Mouse (Mus musculus): ENCODE results near the gene Rgs8.

Rgs8 gene

DNA sequence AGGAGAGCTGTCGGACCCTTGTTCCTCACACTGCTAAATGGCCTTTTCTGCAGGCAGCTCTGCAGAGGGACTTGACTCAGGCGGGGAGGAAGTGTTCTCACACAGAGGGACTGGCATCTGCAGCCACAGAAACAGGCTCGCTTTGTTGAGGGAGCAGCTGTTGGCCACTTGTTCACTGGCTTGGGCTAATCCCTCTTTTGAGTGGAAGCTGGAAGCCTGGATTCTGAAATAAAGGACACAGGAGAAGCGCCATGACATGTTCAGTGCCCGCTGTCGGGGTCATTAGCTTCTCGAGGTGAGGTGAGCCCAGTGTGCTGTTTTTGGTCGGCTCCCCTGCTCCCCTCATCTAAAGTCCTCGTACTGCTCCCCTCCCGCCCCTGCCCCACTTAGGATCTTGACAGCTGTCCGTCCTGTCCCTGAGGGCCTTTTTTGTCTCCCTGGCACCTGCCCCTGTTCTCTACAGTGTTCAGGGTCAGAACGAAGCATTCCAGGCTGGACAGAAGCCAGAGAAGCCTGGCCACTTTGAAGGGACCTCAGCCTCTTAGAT is 50.7 kb downstream of the Rgs8 start:
- in situ Hi-C loops (cut with MboI, MseI): loop anchor here (10.0 kb wide), 1 partner anchor 399 kb away; no protein-coding TSS in a partner anchor

DNA sequence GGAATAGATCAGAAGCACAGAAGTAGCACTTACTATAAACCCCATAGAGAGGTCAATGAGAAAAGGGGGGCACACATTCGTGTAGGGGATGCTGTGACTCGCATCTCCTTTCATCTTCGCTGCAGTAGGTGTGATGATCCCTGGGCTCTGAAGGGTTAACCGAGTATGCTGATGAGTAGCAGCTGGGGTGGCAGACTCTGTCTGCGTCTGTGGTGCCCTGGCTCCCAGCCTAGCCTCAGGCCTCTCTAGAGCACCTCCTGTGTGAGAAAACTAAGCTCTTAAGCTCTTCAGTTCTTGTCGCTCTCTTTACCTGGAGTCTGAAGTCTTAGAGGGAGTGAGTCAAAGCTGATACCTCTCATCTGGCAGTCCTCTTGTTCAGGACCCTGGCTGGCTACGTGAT is 51.3 kb downstream of the Rgs8 start:
- in situ Hi-C loops (cut with MboI, MseI): loop anchor here (10.0 kb wide), 1 partner anchor 399 kb away; no protein-coding TSS in a partner anchor

DNA sequence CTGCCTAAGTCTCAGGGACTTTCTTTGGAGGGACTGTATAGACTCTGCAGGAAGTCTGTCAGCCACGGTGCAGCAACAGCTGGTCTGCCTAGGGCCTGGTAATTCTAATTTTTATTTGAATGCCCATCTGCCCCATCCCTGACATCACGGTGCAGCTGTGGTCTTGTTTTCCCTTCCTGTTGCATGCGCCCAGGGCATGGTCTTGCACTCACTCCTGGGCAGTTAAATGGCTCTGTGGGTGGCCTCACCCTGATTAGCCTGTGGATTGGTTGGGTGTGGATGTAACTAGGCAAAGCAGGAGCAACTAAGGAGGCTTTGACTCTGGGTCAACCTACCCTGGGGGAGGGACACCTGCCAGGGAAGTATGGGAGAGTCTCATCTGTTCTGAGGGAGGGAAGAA is 52.2 kb downstream of the Rgs8 start:
- in situ Hi-C loops (cut with MboI, MseI): loop anchor here (10.0 kb wide), 1 partner anchor 400 kb away; no protein-coding TSS in a partner anchor

DNA sequence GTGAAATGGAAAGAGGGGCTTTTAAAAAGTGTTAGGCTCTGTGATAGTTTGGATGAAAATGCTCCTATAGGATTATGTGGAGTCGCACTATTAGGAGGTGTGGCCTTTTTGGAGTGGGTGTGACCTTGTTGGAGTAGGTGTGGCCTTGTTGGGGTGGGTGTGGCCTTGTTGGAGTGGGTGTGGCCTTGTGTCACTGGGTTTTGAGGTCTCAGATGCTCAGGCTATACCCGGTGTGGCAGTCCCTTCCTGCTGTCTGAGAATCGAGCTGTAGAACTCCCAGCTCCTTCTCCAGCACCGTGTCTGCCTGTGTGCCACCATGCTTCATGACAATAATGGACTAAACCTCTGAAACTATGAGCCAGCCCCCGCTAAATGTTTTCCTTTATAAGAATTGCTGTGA is 55.8 kb downstream of the Rgs8 start:
- in situ Hi-C loops (cut with MboI, MseI): loop anchor here (10.0 kb wide), 1 partner anchor 404 kb away; no protein-coding TSS in a partner anchor

DNA sequence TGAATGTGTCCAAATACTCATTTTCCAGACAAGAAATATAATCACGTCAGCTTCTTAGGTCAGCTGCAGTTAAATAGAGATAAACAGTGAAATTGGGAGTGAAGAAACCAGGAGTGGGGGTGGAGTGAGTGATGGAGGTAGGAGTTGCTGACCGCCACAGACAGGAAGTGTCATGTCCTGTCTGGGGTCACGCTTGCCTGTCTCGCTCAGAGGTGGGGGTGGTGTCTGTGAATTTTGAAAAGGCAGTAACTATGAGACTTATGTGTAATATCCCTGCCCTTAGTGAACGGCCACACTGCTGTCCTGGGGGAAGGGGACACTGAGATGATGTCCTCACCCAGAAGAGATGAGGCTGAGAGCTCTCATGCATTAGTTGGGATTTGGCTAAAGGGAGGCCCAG is 56.6 kb downstream of the Rgs8 start:
- in situ Hi-C loops (cut with MboI, MseI): loop anchor here (10.0 kb wide), 1 partner anchor 405 kb away; no protein-coding TSS in a partner anchor

DNA sequence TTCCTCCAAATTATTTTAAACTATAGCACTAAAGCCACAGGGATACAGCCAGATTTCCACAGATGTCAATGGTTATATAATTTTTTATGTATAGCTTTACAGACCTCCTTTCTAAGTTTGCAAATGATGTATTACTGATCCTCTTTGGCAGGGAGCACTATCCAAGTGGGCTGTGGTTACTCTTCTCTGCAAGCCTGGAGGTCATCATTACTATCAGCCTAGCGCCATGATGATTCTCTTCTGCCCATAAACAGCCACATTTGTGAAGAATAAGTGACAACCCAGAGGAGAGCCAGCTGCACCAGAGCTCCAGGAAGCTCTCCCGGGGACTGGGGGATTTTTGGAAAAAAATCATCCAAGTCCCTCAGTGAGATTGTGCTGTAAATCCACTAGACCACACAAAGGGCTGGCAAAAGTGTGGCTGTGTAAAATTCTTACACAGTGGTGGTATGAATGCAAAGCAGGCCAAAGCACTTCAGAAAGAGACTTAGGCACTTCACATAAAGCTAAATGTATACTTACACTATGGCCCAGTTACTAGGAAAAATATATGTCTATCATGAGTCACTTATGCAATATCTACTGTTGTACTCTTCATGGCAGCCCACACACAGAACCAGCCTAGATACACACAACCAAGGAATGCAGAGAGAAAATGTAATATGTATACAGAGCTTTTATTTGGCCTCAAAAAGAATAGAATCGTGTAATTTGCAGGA is 58.9 kb downstream of the Rgs8 start:
- in situ Hi-C loops (cut with MboI, MseI): no loop called here

DNA sequence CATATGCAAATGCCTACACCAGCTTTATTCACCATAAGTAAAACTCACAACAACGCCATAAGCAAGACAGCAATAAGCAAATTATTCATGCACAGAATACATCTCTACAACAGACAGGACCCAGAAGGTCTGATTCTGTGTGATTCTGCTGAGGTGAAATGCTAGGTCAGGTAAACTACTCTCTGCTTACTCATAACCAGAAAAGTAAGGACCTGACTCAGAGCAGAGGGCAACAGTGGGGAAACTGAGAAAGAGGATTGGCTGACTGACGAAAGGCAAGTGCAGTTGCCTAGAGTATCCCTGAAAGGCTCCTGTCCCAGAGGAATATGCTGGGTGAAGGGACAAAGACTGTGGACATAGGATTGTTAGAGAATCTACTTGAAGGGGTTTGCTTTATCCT is 59.8 kb downstream of the Rgs8 start:
- in situ Hi-C loops (cut with MboI, MseI): no loop called here

DNA sequence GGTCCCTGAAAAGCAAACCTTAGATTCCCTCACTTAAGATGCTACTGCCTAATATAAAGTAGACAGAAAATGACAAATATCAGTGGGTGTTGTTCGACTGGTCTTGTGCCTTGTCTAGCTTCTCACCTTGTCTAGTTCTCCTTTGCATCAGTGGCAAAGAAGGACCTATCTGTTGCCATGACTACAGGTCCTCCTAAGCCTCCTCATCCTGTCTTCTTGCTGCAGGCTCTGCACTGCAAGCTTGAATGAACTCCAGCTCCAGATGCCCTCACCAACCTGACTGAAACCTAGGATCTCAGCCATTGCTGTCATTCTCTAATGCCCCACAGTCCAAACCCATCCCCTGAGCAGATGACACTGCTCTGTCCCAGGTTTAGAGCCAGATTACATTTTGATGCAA is 65.2 kb downstream of the Rgs8 start:
- in situ Hi-C loops (cut with MboI, MseI): no loop called here

DNA sequence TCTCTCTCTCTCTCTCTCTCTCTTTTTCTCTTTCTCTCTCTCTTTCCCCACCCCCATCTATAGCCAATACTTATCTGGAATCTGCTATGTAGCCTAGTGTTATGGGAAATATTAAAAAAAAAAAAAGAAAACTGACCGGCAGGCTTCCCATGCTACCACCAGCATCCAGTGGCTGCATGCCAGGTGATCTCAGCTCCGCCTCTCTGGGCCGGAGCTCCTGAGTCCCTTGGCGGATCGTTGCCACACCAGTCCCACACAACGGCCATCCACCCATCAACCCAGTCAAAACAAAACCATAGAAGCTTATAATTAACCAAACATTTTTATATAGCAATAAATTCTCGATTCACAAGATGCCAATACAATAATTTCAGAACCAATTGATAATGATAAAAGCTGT is 68.1 kb downstream of the Rgs8 start:
- in situ Hi-C loops (cut with MboI, MseI): no loop called here

DNA sequence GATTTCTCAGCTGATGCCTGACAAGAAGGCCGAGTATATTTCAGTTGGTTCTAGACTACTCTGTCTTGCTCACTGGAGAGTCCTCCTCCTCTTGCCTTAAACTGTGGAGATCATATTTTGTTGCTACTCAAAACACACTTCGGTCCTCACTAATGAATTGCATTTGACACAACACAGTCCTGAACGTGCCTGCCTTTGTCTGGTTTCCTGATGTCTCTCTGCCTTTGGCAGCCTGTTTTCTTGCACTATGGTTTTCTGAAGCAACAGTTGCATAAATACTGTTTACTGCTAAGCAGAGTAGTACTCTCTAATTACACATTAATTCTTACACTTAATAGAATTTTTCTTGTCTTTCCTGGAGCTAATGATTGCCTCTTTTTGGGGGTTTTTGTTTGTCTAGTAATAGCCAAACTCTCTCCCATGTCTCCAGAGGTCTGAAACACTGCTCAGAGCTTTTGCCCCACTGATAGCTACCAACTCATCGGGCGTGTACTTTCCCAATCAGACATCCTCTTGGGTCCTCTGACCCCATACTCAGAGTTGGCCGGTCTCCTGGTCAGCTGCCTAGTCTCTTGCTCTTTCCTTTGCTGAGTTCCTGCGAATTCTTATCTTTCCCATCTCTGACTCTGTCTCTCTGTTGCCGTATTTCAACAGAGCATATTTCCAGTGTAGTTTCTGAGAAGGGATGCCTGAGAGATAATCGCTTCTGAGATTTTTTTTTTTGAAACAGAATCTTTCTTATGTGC is 68.9 kb downstream of the Rgs8 start:
- in situ Hi-C loops (cut with MboI, MseI): no loop called here

DNA sequence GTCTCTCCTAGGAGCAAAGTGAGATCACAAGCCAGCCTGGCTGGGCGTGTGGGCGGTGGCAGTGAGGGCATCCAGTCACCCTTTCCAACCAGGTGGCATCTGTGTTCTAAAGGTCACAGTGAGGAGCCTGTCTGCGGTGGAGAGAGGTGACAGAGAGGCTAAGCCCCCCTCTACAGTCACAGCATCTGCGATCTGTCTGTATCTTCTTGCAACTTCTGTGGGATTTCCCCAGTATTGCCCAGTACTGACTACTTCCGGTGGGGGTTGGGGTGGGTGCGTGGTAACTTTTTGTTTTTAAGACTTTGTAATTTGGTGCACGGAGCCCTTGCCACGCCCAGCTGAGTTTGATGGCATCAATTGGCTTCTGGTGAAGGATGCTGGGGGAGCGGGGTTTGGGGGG is 70.6 kb downstream of the Rgs8 start:
- in situ Hi-C loops (cut with MboI, MseI): no loop called here

DNA sequence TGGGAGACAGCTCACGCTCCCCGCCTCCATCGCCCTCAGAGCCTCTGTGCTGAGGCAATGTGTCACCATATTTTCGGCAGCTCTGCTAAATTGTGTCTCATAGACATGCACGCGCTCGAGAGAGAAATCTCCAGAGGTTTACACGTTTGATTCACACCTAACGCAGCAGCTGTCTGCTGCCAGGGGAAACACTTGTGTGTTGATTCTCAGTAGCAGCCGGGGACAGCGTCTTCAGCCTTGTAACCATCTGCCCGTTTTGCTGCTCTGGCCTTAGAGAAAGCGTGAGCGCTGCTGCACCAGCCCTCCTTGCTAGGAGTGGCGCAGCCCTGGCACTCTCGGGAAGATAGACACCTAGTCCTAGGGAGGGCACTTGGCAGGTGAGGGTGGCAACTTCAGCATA is 73.8 kb downstream of the Rgs8 start:
- in situ Hi-C loops (cut with MboI, MseI): loop anchor here (5.0 kb wide), 1 partner anchor 94 kb away; no protein-coding TSS in a partner anchor

DNA sequence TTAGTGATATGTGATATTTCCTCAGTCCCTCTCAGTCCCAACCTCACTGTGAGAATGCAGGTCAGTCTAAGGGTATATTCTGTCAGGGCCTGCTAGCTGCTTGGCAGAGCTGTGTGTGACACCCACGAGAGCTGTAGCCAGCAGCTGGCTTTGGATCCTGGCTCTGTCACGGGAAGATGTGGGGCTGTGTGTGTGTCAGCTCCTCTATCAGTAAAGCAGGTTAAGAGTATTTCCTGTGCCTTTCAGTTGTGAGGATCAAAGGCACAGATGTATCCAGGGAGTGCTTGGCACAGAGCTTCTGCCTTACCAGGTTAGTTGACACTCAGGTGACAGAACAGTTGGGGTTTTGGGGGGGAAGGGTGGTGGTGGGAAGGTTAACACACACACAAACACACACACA is 77.0 kb downstream of the Rgs8 start:
- in situ Hi-C loops (cut with MboI, MseI): loop anchor here (5.0 kb wide), 1 partner anchor 98 kb away; no protein-coding TSS in a partner anchor

DNA sequence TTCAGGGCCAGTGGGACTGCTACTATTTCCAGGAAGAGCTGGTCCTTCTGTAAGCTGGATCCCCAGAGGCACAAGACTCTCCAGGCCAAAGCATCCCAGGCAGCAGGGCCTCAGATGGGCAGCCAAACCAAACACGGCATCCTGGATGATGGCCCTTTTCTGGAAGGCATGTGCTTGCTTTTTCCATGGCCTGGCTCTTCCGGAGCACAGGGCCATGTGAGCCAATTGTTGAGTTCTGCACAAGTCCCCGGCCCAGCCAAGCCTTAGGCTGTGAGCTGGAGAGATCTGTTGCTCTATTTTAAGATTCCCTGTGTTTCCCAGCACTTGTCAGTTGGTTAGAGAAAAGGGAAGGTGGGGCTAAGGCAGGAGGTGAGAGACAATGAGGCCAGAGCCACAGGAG is 77.8 kb downstream of the Rgs8 start:
- in situ Hi-C loops (cut with MboI, MseI): no loop called here

DNA sequence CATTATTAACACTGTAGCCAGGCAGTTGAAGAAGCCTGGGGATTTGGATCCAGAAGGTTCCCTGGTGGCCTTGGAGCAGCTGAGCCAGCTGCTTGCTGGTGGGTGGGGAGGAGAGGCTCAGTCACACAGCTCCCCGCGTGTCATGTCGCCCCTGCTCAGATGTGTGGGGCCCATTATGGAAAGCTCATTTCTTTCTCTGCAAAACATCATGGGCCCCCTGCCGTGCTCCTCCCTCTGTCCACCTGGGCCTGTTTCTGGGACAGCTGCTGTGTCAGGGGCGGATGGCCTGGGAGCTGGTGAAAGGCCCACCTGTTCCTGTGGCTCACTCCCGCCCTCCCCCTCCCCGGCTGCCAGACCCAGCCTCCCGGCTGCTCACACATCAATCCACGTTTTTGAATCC is 80.4 kb downstream of the Rgs8 start:
- in situ Hi-C loops (cut with MboI, MseI): no loop called here

DNA sequence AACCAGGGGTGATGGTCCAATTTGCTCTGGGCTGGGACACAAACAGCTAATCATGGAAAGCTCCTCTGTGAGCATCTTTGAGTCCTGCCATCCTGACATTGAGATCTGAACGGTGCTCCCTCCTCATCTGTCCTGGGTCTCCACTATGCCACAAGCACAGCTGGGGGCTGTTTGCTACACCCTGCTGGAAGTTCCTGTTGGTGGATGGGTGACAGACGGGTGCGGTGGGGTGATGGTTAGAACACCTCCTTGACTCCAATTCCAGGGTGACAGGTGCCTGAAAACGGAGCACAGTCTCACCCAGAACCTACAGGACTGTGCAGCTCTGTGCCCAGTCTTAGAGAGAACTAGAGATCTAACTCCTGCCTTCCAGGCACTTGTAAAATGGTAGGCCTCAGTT is 82.0 kb downstream of the Rgs8 start:
- in situ Hi-C loops (cut with MboI, MseI): no loop called here

DNA sequence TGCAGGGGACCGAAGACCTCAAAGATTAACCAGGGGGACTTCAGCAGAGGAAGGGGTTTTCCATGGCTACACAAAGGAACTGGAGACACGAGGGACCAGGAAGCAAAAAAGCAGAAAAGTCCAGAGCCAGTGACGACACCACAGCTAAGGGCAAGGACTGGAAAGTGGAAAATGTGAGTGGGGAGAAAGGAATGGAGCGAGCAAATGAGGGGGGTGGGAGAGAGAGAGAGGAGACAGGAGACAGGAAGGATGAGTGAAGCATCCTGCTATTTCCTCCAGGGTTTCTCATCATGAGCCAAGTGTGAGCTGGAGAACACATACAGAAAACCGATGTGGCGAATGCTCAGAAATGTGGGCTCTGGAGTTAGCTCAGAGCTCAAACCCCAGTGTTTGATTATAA is 83.3 kb downstream of the Rgs8 start:
- in situ Hi-C loops (cut with MboI, MseI): no loop called here

DNA sequence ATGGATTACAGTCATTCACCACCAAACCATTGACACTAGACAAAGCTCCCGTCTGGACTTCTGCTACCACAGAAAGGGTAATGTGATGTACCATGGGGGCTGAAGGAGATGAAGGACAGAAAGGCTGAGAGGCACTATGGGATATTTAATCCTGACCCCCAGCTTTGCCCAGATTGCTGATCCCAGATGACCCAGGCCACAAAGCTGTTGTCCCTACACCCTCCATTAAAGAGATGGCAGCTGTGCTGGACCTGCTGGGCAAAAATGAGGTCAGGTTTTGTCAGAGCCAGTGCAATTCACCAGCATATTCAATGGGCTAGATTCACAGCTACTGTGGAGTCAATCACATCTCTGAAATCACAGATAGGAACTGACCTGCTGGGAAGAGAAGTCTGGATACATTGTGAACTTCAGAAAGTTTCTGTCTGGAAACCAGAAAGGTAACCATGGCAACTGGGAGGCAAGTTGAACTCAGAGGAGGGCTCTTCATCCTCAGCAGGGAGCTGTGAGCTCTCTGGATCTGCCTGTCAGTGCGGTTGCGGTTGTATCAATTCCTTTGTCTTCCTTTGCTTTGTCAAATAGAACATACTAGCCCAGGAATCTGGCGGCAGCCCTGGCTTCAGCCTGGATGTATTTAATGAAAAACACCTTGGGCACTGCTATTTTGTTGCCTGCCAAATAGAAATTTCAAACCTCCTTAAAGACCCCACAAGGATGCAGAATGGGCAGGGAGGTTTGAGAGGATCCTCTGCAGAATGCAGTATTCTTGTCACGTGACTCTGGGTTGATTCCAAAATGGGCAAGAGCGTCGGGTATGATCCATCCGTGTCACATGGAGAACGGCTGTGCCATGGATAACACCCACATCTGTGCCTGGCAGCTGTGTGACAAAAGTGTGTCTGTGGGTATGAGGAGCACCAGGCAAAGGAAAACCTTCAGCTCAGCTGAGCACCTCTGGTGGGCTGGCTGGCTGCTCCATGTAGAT is 84.6 kb downstream of the Rgs8 start:
- in situ Hi-C loops (cut with MboI, MseI): no loop called here

DNA sequence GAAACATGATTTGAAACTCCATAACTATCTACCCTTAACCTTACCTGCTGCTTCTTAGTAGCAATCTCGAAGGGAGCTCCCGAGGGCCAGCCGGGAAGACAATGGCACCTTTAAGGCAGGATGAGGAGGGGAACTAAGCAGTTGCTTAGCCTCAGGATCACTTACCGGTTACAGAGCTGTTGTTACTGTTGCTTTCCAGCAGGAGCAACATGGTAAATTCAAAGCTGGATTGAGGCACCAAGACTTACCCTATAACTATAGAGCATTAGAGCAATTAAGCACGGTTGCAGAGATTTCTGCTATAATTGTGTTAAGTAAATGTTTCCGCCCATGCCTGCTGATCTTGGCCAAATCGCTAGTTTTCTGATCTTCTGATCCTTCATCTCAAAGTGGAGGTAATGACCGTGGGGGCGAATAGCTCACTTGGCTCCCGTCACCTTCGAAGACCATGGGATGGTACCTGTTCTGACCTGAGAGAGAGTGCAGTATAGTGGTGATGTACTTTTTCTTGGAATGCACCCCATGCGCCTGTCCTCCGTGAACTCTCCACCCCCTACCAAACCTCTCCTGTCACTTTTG is 86.7 kb downstream of the Rgs8 start:
- in situ Hi-C loops (cut with MboI, MseI): no loop called here

DNA sequence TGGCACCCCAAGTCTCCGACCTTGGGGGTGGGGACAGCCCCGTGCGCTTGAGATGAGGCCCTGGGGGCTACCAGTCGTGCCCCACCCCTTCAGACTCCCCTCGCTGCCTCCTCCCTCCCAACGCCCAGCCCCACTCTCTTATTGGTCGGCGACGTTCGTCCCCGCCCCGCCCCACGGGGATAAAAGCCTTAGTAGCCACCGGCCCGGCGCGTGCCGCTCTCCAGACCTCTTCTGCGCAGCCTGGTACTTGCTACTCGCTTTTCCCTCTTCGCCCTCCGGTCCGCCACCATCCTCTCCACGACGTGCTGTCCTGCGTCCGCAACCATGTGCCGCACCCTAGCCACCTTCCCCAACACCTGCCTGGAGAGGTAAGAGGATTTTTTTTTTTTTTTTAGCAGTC is 87.3 kb downstream of the Rgs8 start, which contains the start of gene Rgs16:
Gene Rgs16, plus strand, starts transcription at position 205 of the 400 bp plus-strand sequence.
- in situ Hi-C loops (cut with MboI, MseI): no loop called here
